9 mouse cellular contexts compared by ENCODE assay signal in genomic region chr7:79728219-79728618, GRCm38 (mm10). TPM values are rescaled to one million over a fixed set of nuclear protein-coding genes. Genes with fewer than 3 reads are reported as not detected.
DNase-seq lines count a peak whose midpoint lies in the region; ATAC-seq lines count a peak whose summit lies in the region.
"Had no signal": no experiment of that assay in that cellular context is flagged by ENCODE, and none has a peak within 500 bp of the region (broad histone marks: within the 10 kb centered on the region; RNA-seq: fewer than 3 reads in every experiment).

No protein-coding gene starts in this region.

- H3K27ac ChIP-seq in midbrain, embryonic 11.5 days (ENCODE audit: low read depth, low read length) = no peak overlapping the region
- no peak overlapping the region for H3K27ac ChIP-seq in midbrain, embryonic 16.5 days (ENCODE audit: low read length)
- no peak overlapping the region for H3K27ac ChIP-seq in forebrain, embryonic 10.5 days
- H3K27ac ChIP-seq in hindbrain, embryonic 12.5 days = no peak overlapping the region
- no peak overlapping the region for H3K27ac ChIP-seq in stomach, embryonic 16.5 days (ENCODE audit: low read length)

- no peak overlapping the region for H3K4me3 ChIP-seq in midbrain, embryonic 11.5 days (ENCODE audit: low read depth, low read length)
- no peak overlapping the region for H3K4me3 ChIP-seq in midbrain, embryonic 16.5 days (ENCODE audit: low read depth, low read length)
- H3K4me3 ChIP-seq in forebrain, embryonic 10.5 days = no peak overlapping the region
- no peak overlapping the region for H3K4me3 ChIP-seq in hindbrain, embryonic 12.5 days
- peak overlapping the region; percentile 33 for H3K4me3 ChIP-seq in megakaryocyte, embryonic 14.5 days (replicated peaks)
- no peak overlapping the region for H3K4me3 ChIP-seq in stomach, embryonic 16.5 days (replicated peaks; ENCODE audit: low read length)

- H3K4me1 ChIP-seq in midbrain, embryonic 11.5 days (ENCODE audit: control insufficient read depth, insufficient read depth, low read length) = no peaks in the 10 kb centered on the region
- H3K4me1 ChIP-seq in midbrain, embryonic 16.5 days (ENCODE audit: control insufficient read depth, insufficient read depth, low read length) = no peaks in the 10 kb centered on the region
- H3K4me1 ChIP-seq in forebrain, embryonic 10.5 days = peaks cover 15% of the 10 kb centered on the region
- H3K4me1 ChIP-seq in hindbrain, embryonic 12.5 days = no peaks in the 10 kb centered on the region
- peaks cover 23% of the 10 kb centered on the region for H3K4me1 ChIP-seq in megakaryocyte, embryonic 14.5 days
- H3K4me1 ChIP-seq in stomach, embryonic 16.5 days (ENCODE audit: control insufficient read depth, insufficient read depth, low read length) = no peaks in the 10 kb centered on the region

- H3K9me3 ChIP-seq in midbrain, embryonic 11.5 days (ENCODE audit: control insufficient read depth, low read length) = no peaks in the 10 kb centered on the region
- no peaks in the 10 kb centered on the region for H3K9me3 ChIP-seq in midbrain, embryonic 16.5 days (replicated peaks; ENCODE audit: control insufficient read depth, low read length, poor library complexity, severe bottlenecking)
- H3K9me3 ChIP-seq in forebrain, embryonic 10.5 days = no peaks in the 10 kb centered on the region
- H3K9me3 ChIP-seq in hindbrain, embryonic 12.5 days (replicated peaks) = no peaks in the 10 kb centered on the region
- no peaks in the 10 kb centered on the region for H3K9me3 ChIP-seq in megakaryocyte, embryonic 14.5 days
- H3K9me3 ChIP-seq in stomach, embryonic 16.5 days (replicated peaks; ENCODE audit: control insufficient read depth, low read length) = no peaks in the 10 kb centered on the region

- DNase-seq in midbrain, embryonic 11.5 days (ENCODE audit: low spot score, missing footprints) = peak; percentile 94
- peak; percentile 82 for DNase-seq in adrenal gland, postnatal 10 days
- peak; percentile 72 for DNase-seq in forebrain, embryonic 10.5 days (ENCODE audit: extremely low spot score, low spot score)
- DNase-seq in layer of hippocampus, postnatal 25 days (ENCODE audit: extremely low spot score in 1 of 2, low spot score in 1 of 2) = peak; percentile 35 to 66

- no peak overlapping the region for H3K4me2 ChIP-seq in midbrain, embryonic 11.5 days
- H3K4me2 ChIP-seq in midbrain, embryonic 16.5 days (ENCODE audit: low read length) = no peak overlapping the region
- no peak overlapping the region for H3K4me2 ChIP-seq in hindbrain, embryonic 12.5 days (replicated peaks)
- H3K4me2 ChIP-seq in stomach, embryonic 16.5 days (ENCODE audit: low read depth, low read length) = no peak overlapping the region

- no peaks in the 10 kb centered on the region for H3K36me3 ChIP-seq in midbrain, embryonic 11.5 days (ENCODE audit: control insufficient read depth, insufficient read depth, low read length)
- H3K36me3 ChIP-seq in midbrain, embryonic 16.5 days (ENCODE audit: control insufficient read depth, insufficient read depth, low read length) = no peaks in the 10 kb centered on the region
- no peaks in the 10 kb centered on the region for H3K36me3 ChIP-seq in forebrain, embryonic 10.5 days (replicated peaks)
- H3K36me3 ChIP-seq in hindbrain, embryonic 12.5 days = no peaks in the 10 kb centered on the region
- H3K36me3 ChIP-seq in megakaryocyte, embryonic 14.5 days (replicated peaks; ENCODE audit: low read length) = no peaks in the 10 kb centered on the region
- no peaks in the 10 kb centered on the region for H3K36me3 ChIP-seq in stomach, embryonic 16.5 days (ENCODE audit: control insufficient read depth, insufficient read depth, low read length)

- 30% methylated on average over 6 of the region's 6 CpGs for WGBS in midbrain, embryonic 11.5 days
- 29% methylated on average over 6 of the region's 6 CpGs for WGBS in midbrain, embryonic 16.5 days
- WGBS in forebrain, embryonic 10.5 days = 25% methylated on average over 6 of the region's 6 CpGs
- WGBS in hindbrain, embryonic 12.5 days = 25% methylated on average over 6 of the region's 6 CpGs
- WGBS in stomach, embryonic 16.5 days = 28% methylated on average over 6 of the region's 6 CpGs

- ATAC-seq in midbrain, embryonic 11.5 days (ENCODE audit: low FRiP score) = no peak
- no peak; the same call in 1 of the 2 replicates for ATAC-seq in midbrain, embryonic 16.5 days
- peak; percentile 49 for ATAC-seq in hindbrain, embryonic 12.5 days (ENCODE audit: low FRiP score)
- ATAC-seq in stomach, embryonic 16.5 days (ENCODE audit: insufficient read depth, low FRiP score) = peak; percentile 39

- H3K9ac ChIP-seq in midbrain, embryonic 11.5 days (ENCODE audit: low read length) = no peak overlapping the region
- no peak overlapping the region for H3K9ac ChIP-seq in midbrain, embryonic 16.5 days (ENCODE audit: low read depth, low read length)
- H3K9ac ChIP-seq in hindbrain, embryonic 12.5 days = no peak overlapping the region
- H3K9ac ChIP-seq in stomach, embryonic 16.5 days (ENCODE audit: low read length) = no peak overlapping the region

- H3K27me3 ChIP-seq in midbrain, embryonic 11.5 days (ENCODE audit: control insufficient read depth, insufficient read depth, low read length) = peaks cover 4% of the 10 kb centered on the region; the same call in 1 of the 2 replicates
- H3K27me3 ChIP-seq in midbrain, embryonic 16.5 days (ENCODE audit: control insufficient read depth, insufficient read depth, low read depth, low read length) = peaks cover 6% of the 10 kb centered on the region
- H3K27me3 ChIP-seq in forebrain, embryonic 10.5 days (ENCODE audit: poor library complexity, severe bottlenecking) = peaks cover 48% of the 10 kb centered on the region
- peaks cover 27% of the 10 kb centered on the region for H3K27me3 ChIP-seq in hindbrain, embryonic 12.5 days
- peaks cover 48% of the 10 kb centered on the region for H3K27me3 ChIP-seq in megakaryocyte, embryonic 14.5 days (replicated peaks)
- no peaks in the 10 kb centered on the region for H3K27me3 ChIP-seq in stomach, embryonic 16.5 days (ENCODE audit: control insufficient read depth, insufficient read depth, low read length)

RNA-seq across cellular contexts. Expression of gene Plin1, which starts 4.5 kb away (rescaled TPM):
- not detected in 2 replicates for polyA plus RNA-seq in midbrain, embryonic 11.5 days (2014; fragmentation: Nextera tagmentation; extraction: Ambion mirVana)
- 0.22 and 0.24 TPM in 2 replicates for polyA plus RNA-seq in midbrain, embryonic 16.5 days (2015; fragmentation: Nextera tagmentation; extraction: Ambion mirVana)
- 100 to 1,000 TPM; 750 to 928 TPM for total RNA-seq in adrenal gland, postnatal 10 days (2021)
- polyA plus RNA-seq in forebrain, embryonic 10.5 days (2016; fragmentation: Nextera tagmentation; extraction: Ambion mirVana) = not detected in 2 replicates
- not detected in 2 replicates for polyA plus RNA-seq in hindbrain, embryonic 12.5 days (2016; fragmentation: Nextera tagmentation; extraction: Ambion mirVana)
- under 1 TPM; 0.28 to 0.49 TPM for total RNA-seq in layer of hippocampus, postnatal 25 days (2021)
- 1.7 TPM in 1 of 2 replicates, not detected in the other for polyA plus RNA-seq in megakaryocyte, embryonic 14.5 days (2012; ENCODE audit: insufficient read depth, low replicate concordance)
- not detected in 2 replicates for polyA plus RNA-seq in stomach, embryonic 16.5 days (2015; fragmentation: Nextera tagmentation; extraction: Ambion mirVana)
- total RNA-seq: neutrophil, adult 5-6 weeks had no signal

RNA-seq across cellular contexts. Expression of gene Kif7, which starts 12.7 kb away (rescaled TPM):
- 2.8 and 4.7 TPM in 2 replicates for polyA plus RNA-seq in midbrain, embryonic 11.5 days (2014; fragmentation: Nextera tagmentation; extraction: Ambion mirVana)
- 1.3 and 1.9 TPM in 2 replicates for polyA plus RNA-seq in midbrain, embryonic 16.5 days (2015; fragmentation: Nextera tagmentation; extraction: Ambion mirVana)
- total RNA-seq in adrenal gland, postnatal 10 days (2021) = 1 to 10 TPM; 4.9 to 5.7 TPM
- polyA plus RNA-seq in forebrain, embryonic 10.5 days (2016; fragmentation: Nextera tagmentation; extraction: Ambion mirVana) = 6.3 and 6.4 TPM in 2 replicates
- polyA plus RNA-seq in hindbrain, embryonic 12.5 days (2016; fragmentation: Nextera tagmentation; extraction: Ambion mirVana) = 6.7 and 6.9 TPM in 2 replicates
- total RNA-seq in layer of hippocampus, postnatal 25 days (2021) = 1 to 10 TPM; 1.9 to 2.4 TPM
- polyA plus RNA-seq in megakaryocyte, embryonic 14.5 days (2012; ENCODE audit: insufficient read depth, low replicate concordance) = 1.4 TPM in 1 of 2 replicates, not detected in the other
- polyA plus RNA-seq in stomach, embryonic 16.5 days (2015; fragmentation: Nextera tagmentation; extraction: Ambion mirVana) = 2.1 and 2.9 TPM in 2 replicates

RNA-seq across cellular contexts. Expression of gene Pex11a, which starts 14.7 kb away (rescaled TPM):
- polyA plus RNA-seq in midbrain, embryonic 11.5 days (2014; fragmentation: Nextera tagmentation; extraction: Ambion mirVana) = 8.4 TPM in 2 replicates
- 12.7 and 13.9 TPM in 2 replicates for polyA plus RNA-seq in midbrain, embryonic 16.5 days (2015; fragmentation: Nextera tagmentation; extraction: Ambion mirVana)
- total RNA-seq in adrenal gland, postnatal 10 days (2021) = 10 to 100 TPM; 41.0 to 47.0 TPM
- polyA plus RNA-seq in forebrain, embryonic 10.5 days (2016; fragmentation: Nextera tagmentation; extraction: Ambion mirVana) = 9.6 and 11.0 TPM in 2 replicates
- 6.8 and 9.5 TPM in 2 replicates for polyA plus RNA-seq in hindbrain, embryonic 12.5 days (2016; fragmentation: Nextera tagmentation; extraction: Ambion mirVana)
- total RNA-seq in layer of hippocampus, postnatal 25 days (2021) = 10 to 100 TPM; 11.5 to 13.5 TPM
- 0.81 TPM in 1 of 2 replicates, not detected in the other for polyA plus RNA-seq in megakaryocyte, embryonic 14.5 days (2012; ENCODE audit: insufficient read depth, low replicate concordance)
- 11.5 and 11.9 TPM in 2 replicates for polyA plus RNA-seq in stomach, embryonic 16.5 days (2015; fragmentation: Nextera tagmentation; extraction: Ambion mirVana)
- total RNA-seq: neutrophil, adult 5-6 weeks had no signal

RNA-seq across cellular contexts. Expression of gene Wdr93, which starts 14.7 kb away (rescaled TPM):
- polyA plus RNA-seq in midbrain, embryonic 11.5 days (2014; fragmentation: Nextera tagmentation; extraction: Ambion mirVana) = 0.33 and 0.39 TPM in 2 replicates
- 0.33 and 0.50 TPM in 2 replicates for polyA plus RNA-seq in midbrain, embryonic 16.5 days (2015; fragmentation: Nextera tagmentation; extraction: Ambion mirVana)
- 1 to 10 TPM; 1.5 to 2.5 TPM for total RNA-seq in adrenal gland, postnatal 10 days (2021)
- polyA plus RNA-seq in forebrain, embryonic 10.5 days (2016; fragmentation: Nextera tagmentation; extraction: Ambion mirVana) = 0.34 and 0.45 TPM in 2 replicates
- polyA plus RNA-seq in hindbrain, embryonic 12.5 days (2016; fragmentation: Nextera tagmentation; extraction: Ambion mirVana) = 0.57 and 0.72 TPM in 2 replicates
- total RNA-seq in layer of hippocampus, postnatal 25 days (2021) = under 1 TPM; 0.26 to 0.27 TPM
- not detected in 2 replicates for polyA plus RNA-seq in megakaryocyte, embryonic 14.5 days (2012; ENCODE audit: insufficient read depth, low replicate concordance)
- polyA plus RNA-seq in stomach, embryonic 16.5 days (2015; fragmentation: Nextera tagmentation; extraction: Ambion mirVana) = 0.25 and 0.47 TPM in 2 replicates
- total RNA-seq: neutrophil, adult 5-6 weeks had no signal

Comparison
In these comparisons a context has a peak if more than half of its experiments do, and no peak if none do; other contexts are left out.
1. ATAC-seq: peak in hindbrain, embryonic 12.5 days (single experiment) and stomach, embryonic 16.5 days (single experiment); none in midbrain, embryonic 11.5 days (single experiment) and midbrain, embryonic 16.5 days (single experiment).
2. Peak in every context shown above with its lines, with median percentiles within 50 percentile points of each other: DNase-seq.